Mouse (Mus musculus) hindbrain, embryonic 12.5 days (tissue): ENCODE data around the gene Olfr113. TPM values are rescaled to one million over a fixed set of nuclear protein-coding genes. Genes with fewer than 3 reads are reported as not detected.

Source experiments
- polyA plus RNA-seq: library from polyadenylated mRNA; unstranded; fragments of >200 nt; fragmentation: Nextera tagmentation; extraction: Ambion mirVana; gene quantifications from 2 replicates; pipeline ENCODE4 v1.2.1, GENCODE M21; 2016

Olfr113 gene
- polyA plus RNA-seq, 1 experiment from 2014 or later: not detected

Other genes starting within 250 kb of the Olfr113 start
- gene Olfr103, start 238.0 kb downstream of the Olfr113 start, polyA plus RNA-seq: not detected in 2 replicates
- not detected in 2 replicates for gene Olfr104-ps, start 218.1 kb downstream of the Olfr113 start, polyA plus RNA-seq
- not detected in 2 replicates for gene Olfr105-ps, start 198.6 kb downstream of the Olfr113 start, polyA plus RNA-seq
- gene Olfr106-ps, start 187.3 kb downstream of the Olfr113 start, polyA plus RNA-seq: not detected in 2 replicates
- gene Olfr107, start 178.4 kb downstream of the Olfr113 start, polyA plus RNA-seq: not detected in 2 replicates
- gene Olfr108, start 132.2 kb downstream of the Olfr113 start, polyA plus RNA-seq: not detected in 2 replicates
- not detected in 2 replicates for gene Olfr109, start 118.7 kb downstream of the Olfr113 start, polyA plus RNA-seq
- not detected in 2 replicates for gene H2-M2, start 94.1 kb downstream of the Olfr113 start, polyA plus RNA-seq
- not detected in 2 replicates for gene Olfr110, start 85.2 kb downstream of the Olfr113 start, polyA plus RNA-seq
- not detected in 2 replicates for gene Olfr111, start 69.6 kb downstream of the Olfr113 start, polyA plus RNA-seq
- gene Olfr112, start 8.2 kb downstream of the Olfr113 start, polyA plus RNA-seq: not detected in 2 replicates
- gene Olfr114, start 15.1 kb upstream of the Olfr113 start, polyA plus RNA-seq: not detected in 2 replicates
- not detected in 2 replicates for gene Olfr115, start 49.4 kb upstream of the Olfr113 start, polyA plus RNA-seq
- gene Olfr116, start 49.5 kb upstream of the Olfr113 start, polyA plus RNA-seq: not detected in 2 replicates
- gene Olfr117, start 86.1 kb upstream of the Olfr113 start, polyA plus RNA-seq: not detected in 2 replicates
- not detected in 2 replicates for gene Olfr118, start 89.3 kb upstream of the Olfr113 start, polyA plus RNA-seq
- not detected in 2 replicates for gene Olfr119, start 118.9 kb upstream of the Olfr113 start, polyA plus RNA-seq
- not detected in 2 replicates for gene Olfr120, start 144.1 kb upstream of the Olfr113 start, polyA plus RNA-seq
- gene Olfr121, start 171.2 kb upstream of the Olfr113 start, polyA plus RNA-seq: not detected in 2 replicates
- gene Olfr122, start 190.9 kb upstream of the Olfr113 start, polyA plus RNA-seq: not detected in 2 replicates
- gene Olfr123, start 215.9 kb upstream of the Olfr113 start, polyA plus RNA-seq: not detected in 2 replicates
- gene Olfr124, start 222.2 kb upstream of the Olfr113 start, polyA plus RNA-seq: not detected in 2 replicates